Mouse (Mus musculus) monocyte, adult 5-6 weeks (primary cell): ENCODE measurements around the gene Fam117b. TPM values are rescaled to one million over a fixed set of nuclear protein-coding genes. Genes with fewer than 3 reads are reported as not detected.
A peak's percentile ranks its signal among the peaks of the same experiment; 100 is the strongest.

Experiments used
- ATAC-seq: fragments of 153-309, 156-312 bp; replicated peaks from 2 replicates; pipeline ENCODE4 v1.8.0; 2017; ENCODE audit warnings: mild to moderate bottlenecking; ENCODE audit not compliant: low TSS enrichment, insufficient number of reproducible peaks, severe bottlenecking, poor library complexity, low FRiP score
- total RNA-seq: library from RNA; stranded (forward); fragments of 200-1000, 200-491, 200-594 nt; gene quantifications from 3 replicates; pipeline ENCODE4 v1.2.3, GENCODE M21; 2017

Fam117b gene
- total RNA-seq: 58.6 to 81.1 TPM (median 75.3 TPM) in 3 replicates

GRCm38 (mm10) chr1:59912413-59913157, at the start of gene Fam117b:
Fam117b (plus strand) TSS chr1:59913006.
- ATAC-seq: peak; percentile 93

DNA sequence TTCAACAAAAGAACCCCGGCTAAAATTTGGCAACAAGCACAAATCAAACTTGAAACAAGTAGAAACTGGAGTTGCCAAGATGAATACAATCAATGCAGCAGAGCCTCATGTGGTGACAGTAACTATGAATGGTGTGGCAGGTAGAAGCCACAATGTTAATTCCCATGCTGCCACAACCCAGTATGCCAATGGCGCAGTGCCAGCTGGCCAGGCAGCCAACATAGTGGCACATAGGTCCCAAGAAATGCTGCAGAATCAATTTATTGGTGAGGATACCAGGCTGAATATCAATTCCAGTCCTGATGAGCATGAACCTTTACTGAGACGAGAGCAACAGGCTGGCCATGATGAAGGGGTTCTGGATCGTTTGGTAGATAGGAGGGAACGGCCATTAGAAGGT, 44.8 kb upstream of the Fam117b start:
- no peak for ATAC-seq

GRCm38 (mm10) chr1:59874023-59874422, 38.8 kb upstream of the Fam117b start:
- ATAC-seq: no peak

DNA sequence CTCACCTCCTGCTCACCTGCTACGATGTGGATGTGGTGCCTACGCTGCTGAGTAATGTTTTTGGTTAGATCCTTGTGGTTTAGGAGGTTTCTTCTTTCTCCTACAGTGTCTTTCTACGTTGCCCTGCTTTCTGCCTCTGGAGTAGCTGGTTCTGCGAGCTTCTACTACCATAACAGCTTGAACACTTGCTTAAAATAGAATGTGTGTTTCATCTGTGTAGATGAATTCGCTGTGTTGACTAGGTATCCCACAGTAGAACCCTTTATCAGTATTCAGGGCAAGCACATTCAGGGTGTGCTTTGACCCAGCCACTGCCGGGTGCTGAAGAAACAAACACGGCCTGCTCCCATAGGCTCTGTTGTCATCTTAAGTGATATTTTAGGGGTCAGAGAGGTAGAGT, 34.7 kb upstream of the Fam117b start:
- ATAC-seq: no peak

GRCm38 (mm10) chr1:59883349-59884134, 29.3 kb upstream of the Fam117b start:
- ATAC-seq: peak; percentile 76

GRCm38 (mm10) chr1:59886899-59887298, 25.9 kb upstream of the Fam117b start:
- ATAC-seq: no peak

GRCm38 (mm10) chr1:59888018-59888417, 24.8 kb upstream of the Fam117b start:
- ATAC-seq: no peak

- no peak for ATAC-seq
Observed at GRCm38 (mm10) chr1:59891185-59891584, 21.6 kb upstream of the Fam117b start.

DNA sequence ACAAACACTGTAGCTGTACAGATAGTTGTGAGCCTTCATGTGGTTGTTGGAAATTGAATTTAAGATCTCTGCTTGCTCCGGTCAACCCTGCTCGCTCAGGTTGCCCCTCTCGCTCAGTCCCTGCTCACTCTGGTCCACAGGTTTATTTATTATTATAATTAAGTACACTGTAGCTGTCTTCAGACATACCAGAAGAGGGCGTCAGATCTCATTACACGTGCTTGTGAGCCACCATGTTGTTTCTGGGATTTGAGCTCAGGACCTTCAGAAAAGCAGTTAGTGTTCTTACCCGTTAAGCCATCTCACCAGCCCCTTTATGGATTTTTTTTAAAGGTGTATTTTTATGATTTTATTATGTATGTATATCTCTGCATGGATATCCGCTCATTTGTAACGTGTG, 20.0 kb upstream of the Fam117b start:
- ATAC-seq: no peak

DNA sequence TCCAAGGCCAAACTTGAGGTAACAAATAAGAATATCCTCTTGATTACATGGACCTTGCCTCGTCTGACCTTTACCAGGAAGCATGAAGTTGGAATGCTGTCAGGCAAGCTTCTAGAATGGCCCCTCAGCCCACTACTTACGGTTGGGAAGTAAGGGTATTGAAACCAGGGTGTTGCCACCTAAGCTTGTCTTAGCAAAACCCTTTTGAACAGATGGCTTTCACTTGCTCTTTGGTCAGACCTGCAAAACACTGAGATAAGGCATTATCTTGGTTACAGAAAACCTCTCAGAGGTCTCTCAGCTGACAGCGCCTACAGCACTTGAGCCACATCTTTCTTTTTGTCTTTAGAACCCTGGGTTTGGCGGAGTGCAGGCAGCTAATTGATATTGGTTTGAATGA, 18.8 kb upstream of the Fam117b start:
- ATAC-seq: no peak

DNA sequence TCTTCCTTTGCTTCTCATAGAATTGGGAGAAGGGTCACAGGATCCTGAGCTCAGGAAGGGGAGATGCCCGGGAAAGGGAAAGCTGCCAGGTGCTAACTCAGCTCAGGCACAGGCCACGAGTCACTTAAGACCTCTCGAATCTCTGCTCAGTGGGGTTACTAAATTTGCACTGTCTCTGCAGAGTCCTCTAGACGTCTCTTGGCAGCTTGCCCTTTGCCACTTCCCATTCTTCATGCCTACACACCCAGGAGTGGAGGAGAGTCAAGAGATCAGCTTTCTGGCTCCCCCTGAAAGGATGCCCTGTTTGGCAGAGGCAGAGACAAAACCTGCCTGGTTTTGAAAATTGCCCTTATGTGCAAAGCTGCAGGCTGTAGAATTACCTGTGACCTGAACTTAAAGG, 17.4 kb upstream of the Fam117b start:
- peak; percentile 87 for ATAC-seq

GRCm38 (mm10) chr1:59897147-59897798, 15.5 kb upstream of the Fam117b start:
- no peak for ATAC-seq

- ATAC-seq: no peak
Observed at GRCm38 (mm10) chr1:59899679-59900078, 13.1 kb upstream of the Fam117b start.

GRCm38 (mm10) chr1:59901082-59901876, 11.5 kb upstream of the Fam117b start:
- ATAC-seq: no peak

DNA sequence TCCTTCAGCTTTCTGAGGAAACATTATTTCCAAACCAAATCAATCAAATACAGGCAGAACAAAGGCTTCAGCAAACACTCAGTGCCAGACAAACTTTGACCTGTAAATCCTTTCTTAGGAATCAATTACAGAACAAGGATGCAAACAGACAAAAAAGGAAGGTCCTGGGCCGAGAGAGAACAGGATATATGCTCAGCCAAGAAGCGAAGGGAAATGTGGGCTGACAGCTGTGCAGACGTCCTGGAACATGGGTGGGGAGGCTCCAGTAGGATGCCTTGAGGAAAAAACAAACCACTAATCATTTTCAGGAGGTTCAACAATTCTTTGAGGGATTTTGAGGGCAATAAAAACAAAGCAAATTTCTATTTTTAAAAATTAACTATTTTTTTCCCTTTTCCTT, 10.2 kb upstream of the Fam117b start:
- no peak for ATAC-seq

DNA sequence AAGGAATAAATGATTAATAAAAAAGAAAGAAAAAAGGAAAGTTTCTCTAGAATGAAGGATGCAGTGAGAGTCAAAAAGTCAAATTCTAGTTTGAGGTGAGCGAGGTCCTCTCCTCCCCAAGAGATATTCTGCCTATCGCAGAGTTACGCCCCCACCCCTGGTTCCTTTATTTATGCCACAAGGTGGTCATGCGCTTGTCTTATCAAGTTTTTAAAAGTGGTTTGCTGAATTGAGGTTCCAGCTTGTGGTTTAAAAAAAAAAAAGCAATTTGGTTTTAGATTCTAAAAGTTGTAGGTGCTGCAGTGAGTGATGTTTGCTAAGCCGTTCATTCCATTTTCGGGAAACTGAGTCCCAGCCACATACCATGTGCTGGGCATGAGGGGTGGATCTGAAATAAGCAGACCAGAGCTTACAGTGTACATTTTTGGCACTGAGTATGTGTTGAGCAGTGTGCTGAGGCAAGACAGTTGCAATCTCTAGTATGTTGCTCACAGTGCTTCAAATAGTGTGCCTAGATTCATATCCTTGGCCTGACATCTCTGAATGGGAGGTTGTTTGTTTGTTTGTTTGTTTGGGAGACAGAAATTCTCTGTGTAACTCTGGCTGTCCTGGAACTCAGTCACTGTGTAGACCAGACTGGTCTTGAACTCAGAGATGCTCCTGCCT, 8.0 kb upstream of the Fam117b start:
- no peak for ATAC-seq

DNA sequence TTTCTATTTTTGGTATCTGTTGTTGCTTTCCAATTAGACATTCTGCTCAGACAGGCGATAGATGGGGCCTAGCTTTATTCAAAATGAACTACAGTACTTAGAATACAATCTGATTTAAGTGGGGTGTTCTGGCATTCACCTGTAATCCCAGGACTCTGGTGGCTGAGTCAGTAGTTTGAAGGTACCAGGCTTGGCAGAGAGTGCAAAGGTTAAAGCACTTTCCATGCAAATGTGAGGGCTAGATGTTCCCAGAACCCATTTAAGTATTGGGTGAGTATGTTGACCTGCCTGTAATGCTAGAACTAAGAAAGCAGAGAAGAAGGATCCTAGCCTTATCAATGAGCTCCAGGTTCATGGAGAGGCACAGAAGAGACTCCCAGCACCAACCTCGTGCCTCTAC, 6.9 kb upstream of the Fam117b start:
- no peak for ATAC-seq

- peak; percentile 40; the same call in 1 of the 2 replicates for ATAC-seq
Observed at GRCm38 (mm10) chr1:59906819-59907521, 5.8 kb upstream of the Fam117b start.
